Mouse (Mus musculus): ENCODE data around the gene Mest.

Mest gene

DNA sequence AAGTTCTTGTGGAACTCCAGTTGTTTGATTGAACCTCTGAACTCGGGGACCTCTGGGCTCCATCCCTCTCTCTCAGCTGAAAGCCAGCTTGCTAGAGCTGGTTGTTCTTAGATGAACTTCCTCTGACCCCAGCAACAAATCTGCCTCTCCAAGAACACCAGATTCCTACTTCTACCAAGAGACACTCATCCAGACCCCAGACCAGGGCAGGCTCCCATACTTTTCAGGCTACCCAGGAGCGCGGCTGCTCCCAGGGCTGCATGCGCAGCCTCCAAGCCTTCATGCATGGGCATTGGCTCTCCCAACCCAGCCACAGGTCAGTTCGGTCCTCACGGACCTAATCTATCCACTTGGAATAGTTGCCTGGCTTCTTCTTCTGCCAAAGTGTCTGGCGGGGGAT lies at the start of gene Mest:
Mest (plus strand) TSS at position 217 of the 400 bp plus-strand sequence.
- no peak for DNase-seq

- no peak for DNase-seq
These were observed 49.4 kb upstream of the Mest start for GRCm38 (mm10) chr6:30673764-30674561.

DNA sequence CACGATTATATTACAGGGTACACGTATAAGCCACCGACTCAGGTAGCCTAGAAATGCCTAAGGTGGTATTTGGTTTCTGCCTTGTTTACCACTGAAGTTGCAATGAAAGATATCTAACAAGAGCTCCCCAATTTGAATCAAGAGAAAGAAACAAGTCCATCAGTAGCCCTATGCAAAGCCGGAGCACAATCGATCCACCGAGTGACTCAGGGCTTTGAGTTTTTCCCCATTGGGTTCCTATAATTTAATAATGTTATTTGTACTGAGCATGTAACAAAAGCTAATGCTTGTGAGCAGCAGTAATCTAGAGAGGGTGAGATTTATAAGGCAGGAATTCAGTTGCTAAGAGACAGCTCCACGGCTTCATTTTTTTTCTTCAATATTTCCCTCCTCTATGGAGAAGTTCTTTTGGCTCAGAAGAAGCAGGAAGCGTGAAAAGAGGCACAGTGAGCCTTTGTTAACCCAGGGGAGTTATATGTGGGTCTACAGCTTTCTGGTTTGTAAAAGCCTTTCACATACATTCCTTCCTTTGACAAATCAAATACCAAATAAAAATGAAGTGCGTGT lies 48.5 kb upstream of the Mest start:
- DNase-seq: no peak

GRCm38 (mm10) chr6:30675281-30675771 lies 48.0 kb upstream of the Mest start:
- DNase-seq: no peak

- no peak for DNase-seq
These were observed 46.8 kb upstream of the Mest start for GRCm38 (mm10) chr6:30676506-30676905.

DNA sequence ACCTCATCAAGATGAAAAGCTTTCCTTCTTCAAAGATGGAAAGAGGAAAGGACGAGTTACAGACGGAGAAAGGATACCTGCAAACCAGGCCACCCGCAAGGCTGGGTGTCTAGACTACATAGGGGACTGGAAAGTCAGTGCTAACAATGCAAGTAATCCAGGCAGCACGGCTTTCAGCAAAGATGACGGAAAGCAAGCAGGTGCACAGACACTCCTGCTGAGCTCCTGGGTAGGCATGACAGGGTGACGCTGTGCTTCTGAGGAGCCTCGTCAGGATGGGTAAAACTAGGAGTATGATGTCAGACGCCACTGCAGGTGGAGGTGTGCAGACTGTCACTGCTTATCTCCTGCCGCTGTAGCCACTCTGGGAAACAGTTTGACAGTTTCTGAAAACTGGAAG lies 45.8 kb upstream of the Mest start:
- DNase-seq: no peak

GRCm38 (mm10) chr6:30678482-30678881 lies 44.9 kb upstream of the Mest start:
- DNase-seq: no peak

GRCm38 (mm10) chr6:30679567-30679966 lies 43.8 kb upstream of the Mest start:
- DNase-seq: no peak

GRCm38 (mm10) chr6:30680442-30680841 lies 42.9 kb upstream of the Mest start:
- no peak for DNase-seq

DNA sequence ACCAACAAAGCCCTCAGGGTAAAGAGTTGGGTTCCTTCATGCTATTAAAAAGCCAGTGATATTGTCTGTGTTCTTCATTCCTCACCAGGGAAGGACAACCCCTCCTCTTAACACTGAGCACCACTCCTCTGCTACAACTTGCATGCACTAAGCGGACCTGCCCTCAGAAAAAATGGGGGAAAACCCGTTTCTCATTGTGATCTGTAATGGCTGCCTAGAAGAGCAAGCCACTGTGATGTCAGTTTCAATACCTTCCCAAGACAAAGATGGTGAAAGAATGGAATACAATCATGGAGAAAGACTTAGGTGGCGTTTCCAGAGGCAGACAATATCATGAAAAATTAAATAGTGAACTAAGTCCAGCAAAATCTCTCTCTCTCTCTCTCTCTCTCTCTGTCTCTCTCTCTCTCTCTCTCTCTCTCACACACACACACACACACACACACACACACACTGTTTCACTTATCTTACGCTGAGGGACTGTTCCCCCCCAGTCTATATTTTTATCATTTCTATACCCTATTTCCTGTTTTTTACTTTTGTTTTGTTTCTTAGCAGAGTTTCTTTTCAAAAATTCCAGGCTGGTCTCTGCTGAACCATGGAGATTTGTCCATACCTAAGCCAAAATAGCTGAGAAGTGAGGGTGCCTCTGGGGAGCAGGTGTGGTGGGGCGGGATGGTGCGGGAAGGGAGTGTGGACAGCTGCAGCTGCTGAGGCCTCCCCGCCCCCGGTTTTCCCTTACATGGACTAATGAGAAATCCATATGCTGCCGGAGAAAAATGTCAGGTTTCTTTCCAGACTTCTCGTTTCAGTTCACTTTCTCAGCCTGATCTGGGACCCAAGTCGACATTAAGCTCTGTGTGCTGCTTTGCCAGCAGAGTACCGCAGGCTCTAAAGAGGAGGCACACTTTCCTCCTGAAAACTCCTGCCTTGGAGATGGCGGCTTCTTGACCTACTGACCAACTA lies 41.1 kb upstream of the Mest start:
- DNase-seq: no peak

DNA sequence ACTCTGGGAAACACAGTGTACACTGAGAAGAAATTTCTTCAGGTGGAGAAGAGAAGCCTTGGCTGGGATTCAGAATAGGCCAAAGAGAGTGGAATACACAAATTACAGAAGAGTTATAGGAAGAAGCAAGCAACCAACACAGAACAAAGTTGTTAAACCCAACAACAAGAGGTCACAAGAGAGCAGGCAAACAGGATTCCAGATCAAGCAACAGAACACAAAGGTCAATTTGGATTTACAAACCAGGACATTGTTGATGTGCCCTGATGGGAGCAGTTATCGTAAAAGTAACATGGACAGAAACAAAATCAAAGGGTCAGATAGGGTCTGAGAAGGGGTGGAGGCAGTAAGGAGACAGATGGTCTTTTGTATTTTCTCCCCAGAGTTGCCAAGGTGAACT lies 38.8 kb upstream of the Mest start:
- no peak for DNase-seq

DNA sequence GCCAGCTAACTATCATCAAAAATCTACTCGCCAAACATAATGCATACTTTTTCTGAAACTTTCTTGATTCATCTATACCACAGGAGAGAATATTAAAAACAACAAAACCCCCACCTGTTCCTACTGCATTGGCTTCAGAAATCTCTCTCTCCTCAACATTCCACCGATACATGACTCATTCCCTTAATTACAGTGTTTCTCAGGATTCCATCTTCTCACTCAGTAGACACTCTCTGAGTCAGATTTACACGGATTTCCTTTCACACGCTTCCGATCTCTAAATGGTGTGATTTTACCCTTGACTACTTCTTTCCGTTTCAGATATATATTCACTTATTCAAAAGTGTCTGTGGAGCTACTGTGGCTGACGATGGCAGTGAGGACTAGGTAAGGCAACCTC lies 36.1 kb upstream of the Mest start:
- DNase-seq: no peak

GRCm38 (mm10) chr6:30692826-30693225 lies 30.5 kb upstream of the Mest start:
- peak; percentile 15 for DNase-seq

GRCm38 (mm10) chr6:30693350-30693991 lies 29.9 kb upstream of the Mest start, which contains the start of gene Cep41:
Gene Cep41 (minus strand): TSS chr6:30693749.
- peak; percentile 97 for DNase-seq

GRCm38 (mm10) chr6:30694209-30694608 lies 29.1 kb upstream of the Mest start:
- DNase-seq: no peak

GRCm38 (mm10) chr6:30695124-30695523 lies 28.2 kb upstream of the Mest start:
- no peak for DNase-seq

- DNase-seq: no peak
These were observed 25.9 kb upstream of the Mest start for GRCm38 (mm10) chr6:30697464-30697863.

GRCm38 (mm10) chr6:30698036-30698435 lies 25.3 kb upstream of the Mest start:
- no peak for DNase-seq

- DNase-seq: no peak
These were observed 23.2 kb upstream of the Mest start for GRCm38 (mm10) chr6:30700182-30700581.

- DNase-seq: no peak
These were observed 20.5 kb upstream of the Mest start for GRCm38 (mm10) chr6:30702881-30703280.

- no peak for DNase-seq
These were observed 19.9 kb upstream of the Mest start for GRCm38 (mm10) chr6:30703476-30703875.

DNA sequence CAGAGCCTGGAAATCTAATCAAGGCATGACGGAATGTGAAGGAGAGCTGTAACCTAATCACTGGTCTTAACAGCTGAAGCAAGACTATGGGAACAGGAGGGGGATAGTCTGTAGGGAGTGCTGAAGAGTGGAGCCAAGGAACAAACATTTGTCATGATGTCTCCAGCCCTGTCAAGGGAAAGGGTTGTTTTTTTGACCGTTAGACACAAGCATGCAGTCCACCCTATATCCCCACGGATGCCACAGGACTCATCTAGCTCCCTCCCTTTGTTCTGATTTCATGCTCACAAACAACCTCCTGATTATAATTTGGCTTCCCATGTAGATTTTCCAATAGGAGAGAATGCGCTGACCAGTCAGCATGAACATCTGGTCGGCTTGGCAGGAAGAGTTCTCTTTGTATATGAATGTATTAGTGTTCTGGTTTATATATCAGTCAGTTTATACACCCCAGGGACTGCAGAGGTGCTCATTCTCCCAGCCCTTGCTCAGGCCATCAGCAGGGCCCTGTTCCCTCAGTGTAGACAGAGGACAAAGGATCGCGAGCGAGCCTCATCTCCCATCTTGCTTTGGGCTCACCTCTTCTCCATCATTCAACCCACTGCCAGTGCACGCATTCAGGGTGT lies 19.3 kb upstream of the Mest start:
- DNase-seq: no peak
